ENCODE assay signal across 8 mouse cellular contexts in the genomic region with DNA sequence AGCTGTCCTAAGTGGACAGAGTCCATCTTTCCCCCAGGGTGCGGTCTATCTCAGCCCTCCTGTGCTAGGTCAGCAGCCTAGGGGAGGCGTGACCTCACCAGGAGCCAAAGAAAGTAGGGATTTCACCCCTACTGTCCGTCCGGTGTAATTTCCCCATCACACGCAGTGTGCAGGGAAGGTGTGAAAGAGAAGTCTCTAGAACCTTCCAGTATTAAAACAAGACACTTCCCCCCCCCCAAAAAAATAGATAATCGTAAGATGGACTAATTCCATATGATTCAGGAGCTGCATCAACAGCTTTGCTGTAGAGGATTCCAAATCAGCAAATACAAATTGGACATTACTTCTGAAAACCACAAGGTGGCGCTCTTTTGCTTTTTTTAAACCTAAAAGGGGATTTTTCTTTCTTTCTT. TPM values are rescaled to one million over a fixed set of nuclear protein-coding genes. Genes with fewer than 3 reads are reported as not detected.
DNase-seq lines count a peak whose midpoint lies in the region; ATAC-seq and TF ChIP-seq lines count a peak whose summit lies in the region.

No protein-coding gene starts in this region.

- no peak for ATAC-seq in heart, embryonic 11.5 days (replicated peaks; ENCODE audit: insufficient number of reproducible peaks, low FRiP score, low TSS enrichment)
- ATAC-seq in G1E (ENCODE audit: extremely low read depth, insufficient number of reproducible peaks, low FRiP score, poor library complexity, severe bottlenecking) = no peak
- no peak; the same call in 1 of the 2 replicates for ATAC-seq in forebrain, embryonic 14.5 days
- ATAC-seq in liver, embryonic 14.5 days (ENCODE audit: insufficient read depth) = no peak

- H3K9me3 ChIP-seq in heart, embryonic 11.5 days (replicated peaks; ENCODE audit: control insufficient read depth, low read length) = no peaks in the 10 kb centered on the region
- no peaks in the 10 kb centered on the region for H3K9me3 ChIP-seq in G1E (replicated peaks)
- H3K9me3 ChIP-seq in forebrain, embryonic 14.5 days (replicated peaks; ENCODE audit: control insufficient read depth, low read length) = no peaks in the 10 kb centered on the region
- no peaks in the 10 kb centered on the region for H3K9me3 ChIP-seq in liver, embryonic 14.5 days (ENCODE audit: control insufficient read depth, low read length)

- H3K9ac ChIP-seq in heart, embryonic 11.5 days (ENCODE audit: low read depth, low read length) = no peak overlapping the region
- peak overlapping the region; percentile 4; the same call in 1 of the 2 replicates for H3K9ac ChIP-seq in forebrain, embryonic 14.5 days (ENCODE audit: low read length)
- H3K9ac ChIP-seq in liver, embryonic 14.5 days (replicated peaks) = no peak overlapping the region

- H3K27ac ChIP-seq in heart, embryonic 11.5 days (ENCODE audit: low read depth, low read length) = no peak overlapping the region
- H3K27ac ChIP-seq in forebrain, embryonic 14.5 days (ENCODE audit: low read depth, low read length) = no peak overlapping the region
- no peak overlapping the region for H3K27ac ChIP-seq in liver, embryonic 14.5 days

- 0 out of 2 replicates have a peak, but pooled peaks cover 5% of the 10 kb centered on the region for H3K27me3 ChIP-seq in heart, embryonic 11.5 days (ENCODE audit: control insufficient read depth, insufficient read depth, low read length)
- H3K27me3 ChIP-seq in G1E (ENCODE audit: insufficient read depth, low read length) = peaks cover 6% of the 10 kb centered on the region
- H3K27me3 ChIP-seq in forebrain, embryonic 14.5 days (replicated peaks; ENCODE audit: control insufficient read depth, insufficient read depth, low read length) = no peaks in the 10 kb centered on the region
- no peaks in the 10 kb centered on the region for H3K27me3 ChIP-seq in liver, embryonic 14.5 days (ENCODE audit: control insufficient read depth, insufficient read depth, low read length)

- H3K4me3 ChIP-seq in heart, embryonic 11.5 days (ENCODE audit: low read depth, low read length) = 0 out of 2 replicates have a peak overlapping the region, but pooled peaks have one; percentile 8
- H3K4me3 ChIP-seq in G1E (ENCODE audit: low read depth, low read length) = no peak overlapping the region
- no peak overlapping the region for H3K4me3 ChIP-seq in forebrain, embryonic 14.5 days (ENCODE audit: low read depth, low read length)
- H3K4me3 ChIP-seq in liver, embryonic 14.5 days (ENCODE audit: insufficient read depth in 1 of 2, low read depth in 2 of 2, low read length in 2 of 2) = no peak overlapping the region

- TF ChIP-seq EP300 in liver, embryonic 14.5 days (IDR thresholded peaks at IDR 0.05; ENCODE audit: low read depth) = no peak

- peak; percentile 34; the same call in 1 of the 2 replicates for TF ChIP-seq CTCF in G1E (IDR thresholded peaks at IDR 0.05; ENCODE audit: low read depth, low read length)
- TF ChIP-seq CTCF in liver, embryonic 14.5 days (IDR thresholded peaks at IDR 0.05; ENCODE audit: low read depth) = peak; percentile 50; the same call in 1 of the 2 replicates

- no peaks in the 10 kb centered on the region for H3K36me3 ChIP-seq in heart, embryonic 11.5 days (ENCODE audit: control insufficient read depth, insufficient read depth, low read length)
- H3K36me3 ChIP-seq in G1E (replicated peaks) = no peaks in the 10 kb centered on the region
- no peaks in the 10 kb centered on the region for H3K36me3 ChIP-seq in forebrain, embryonic 14.5 days (ENCODE audit: control insufficient read depth, insufficient read depth, low read length)
- no peaks in the 10 kb centered on the region for H3K36me3 ChIP-seq in liver, embryonic 14.5 days (replicated peaks; ENCODE audit: control insufficient read depth, insufficient read depth, low read depth)

- no peak for DNase-seq in heart, adult 18-20 months
- DNase-seq in G1E (ENCODE audit: low spot score) = no peak
- DNase-seq in forebrain, embryonic 14.5 days (ENCODE audit: low spot score) = peak; percentile 83
- DNase-seq in liver, embryonic 14.5 days (ENCODE audit: low read depth in 3 of 3, low spot score in 3 of 3) = no peak
- DNase-seq in testis, postnatal 10 days (ENCODE audit: low spot score) = peak; percentile 37
- no peak for DNase-seq in ovary, postnatal 36 days (ENCODE audit: low spot score)
- no peak for DNase-seq in cerebellum, postnatal 36 days

- H3K4me2 ChIP-seq in heart, embryonic 11.5 days = peak overlapping the region; percentile 45
- H3K4me2 ChIP-seq in forebrain, embryonic 14.5 days (ENCODE audit: low read length) = peak overlapping the region; percentile 23; the same call in 1 of the 2 replicates
- peak overlapping the region; percentile 32 for H3K4me2 ChIP-seq in liver, embryonic 14.5 days (ENCODE audit: low read depth)

- H3K4me1 ChIP-seq in heart, embryonic 11.5 days (ENCODE audit: control insufficient read depth, insufficient read depth, low read length) = peaks cover 2% of the 10 kb centered on the region; the same call in 1 of the 2 replicates
- H3K4me1 ChIP-seq in G1E (ENCODE audit: insufficient read depth, low read depth, low read length) = peaks cover 29% of the 10 kb centered on the region
- 0 out of 2 replicates have a peak, but pooled peaks cover 4% of the 10 kb centered on the region for H3K4me1 ChIP-seq in forebrain, embryonic 14.5 days (ENCODE audit: control insufficient read depth, insufficient read depth, low read length)
- H3K4me1 ChIP-seq in liver, embryonic 14.5 days (replicated peaks; ENCODE audit: control insufficient read depth in 2 of 2, insufficient read depth in 2 of 2, low read length in 1 of 2) = peaks cover 0 to 5% of the 10 kb centered on the region in 2 experiments; a peak in 2 of 4 replicates

- WGBS in heart, embryonic 11.5 days (ENCODE audit: insufficient replicate concordance) = 11% methylated on average over 7 of the region's 7 CpGs
- WGBS in forebrain, embryonic 14.5 days = 16% methylated on average over 7 of the region's 7 CpGs
- WGBS in liver, embryonic 14.5 days (ENCODE audit: insufficient replicate concordance) = 20% methylated on average over 7 of the region's 7 CpGs

RNA-seq across cellular contexts. Expression of a gene that starts 7.7 kb away (rescaled TPM):
- 4.1 and 5.4 TPM in 2 replicates for polyA plus RNA-seq in heart, embryonic 11.5 days (2014; fragmentation: Nextera tagmentation; extraction: Ambion mirVana)
- total RNA-seq in heart, adult 18-20 months (2021) = 10 to 100 TPM; 16.5 to 18.5 TPM
- total RNA-seq in G1E (2014; fragmentation: Nextera tagmentation) (10.2 and 10.9 TPM in 2 replicates), G1E (2017) (5.5 and 5.7 TPM in 2 replicates)
- polyA plus RNA-seq in G1E (2012) = 0.91 and 1.2 TPM in 2 replicates
- polyA plus RNA-seq in forebrain, embryonic 14.5 days (2014; fragmentation: Nextera tagmentation; extraction: Ambion mirVana) = 4.6 TPM in 2 replicates
- polyA plus RNA-seq in liver, embryonic 14.5 days (2012; rRNA removed) = 0.70 and 0.80 TPM in 2 replicates
- polyA plus RNA-seq in liver, embryonic 14.5 days (2014; fragmentation: Nextera tagmentation; extraction: Ambion mirVana) = 0.52 and 0.88 TPM in 2 replicates

Comparison
In these comparisons a context has a peak if more than half of its experiments do, and no peak if none do; other contexts are left out.
1. DNase-seq: peak in forebrain, embryonic 14.5 days (single experiment) and testis, postnatal 10 days (single experiment); none in heart, adult 18-20 months (0 of 2), G1E (single experiment), liver, embryonic 14.5 days (0 of 3), ovary, postnatal 36 days (single experiment) and cerebellum, postnatal 36 days (0 of 2).
2. Peak in every context shown above with its lines, with median percentiles within 50 percentile points of each other: H3K4me2 ChIP-seq.